ENCODE assay signal across 10 mouse cellular contexts in genomic region chr5:122498046-122498445, GRCm38 (mm10). TPM values are rescaled to one million over a fixed set of nuclear protein-coding genes. Genes with fewer than 3 reads are reported as not detected.
DNase-seq lines count a peak whose midpoint lies in the region; ATAC-seq and TF ChIP-seq lines count a peak whose summit lies in the region.
"Had no signal": no experiment of that assay in that cellular context is flagged by ENCODE, and none has a peak within 500 bp of the region (broad histone marks: within the 10 kb centered on the region; RNA-seq: fewer than 3 reads in every experiment).

No protein-coding gene starts in this region.

- no peaks in the 10 kb centered on the region for H3K9me3 ChIP-seq in forebrain, postnatal 0 days (ENCODE audit: low read length)
- no peaks in the 10 kb centered on the region for H3K9me3 ChIP-seq in forebrain, embryonic 16.5 days (ENCODE audit: control insufficient read depth, low read length)
- no peaks in the 10 kb centered on the region for H3K9me3 ChIP-seq in liver, embryonic 11.5 days (ENCODE audit: control insufficient read depth, low read length)
- no peaks in the 10 kb centered on the region for H3K9me3 ChIP-seq in liver, postnatal 0 days (ENCODE audit: low read length)
- no peaks in the 10 kb centered on the region for H3K9me3 ChIP-seq in hindbrain, embryonic 14.5 days (ENCODE audit: control insufficient read depth, low read length)
- no peaks in the 10 kb centered on the region for H3K9me3 ChIP-seq in neural tube, embryonic 14.5 days (ENCODE audit: control insufficient read depth, low read length)

- peaks cover 17% of the 10 kb centered on the region for H3K4me1 ChIP-seq in forebrain, postnatal 0 days (ENCODE audit: insufficient read depth)
- H3K4me1 ChIP-seq in forebrain, embryonic 16.5 days (replicated peaks; ENCODE audit: control insufficient read depth, insufficient read depth, low read length): peaks cover 25% of the 10 kb centered on the region
- H3K4me1 ChIP-seq in liver, embryonic 11.5 days (replicated peaks; ENCODE audit: control insufficient read depth, insufficient read depth, low read length): peaks cover 23% of the 10 kb centered on the region
- H3K4me1 ChIP-seq in liver, postnatal 0 days (ENCODE audit: insufficient read depth): peaks cover 21% of the 10 kb centered on the region
- H3K4me1 ChIP-seq in hindbrain, embryonic 14.5 days (replicated peaks; ENCODE audit: control insufficient read depth, insufficient read depth, low read length): peaks cover 27% of the 10 kb centered on the region
- peaks cover 32% of the 10 kb centered on the region for H3K4me1 ChIP-seq in neural tube, embryonic 14.5 days (ENCODE audit: control insufficient read depth, insufficient read depth, low read length)

- peaks cover 21% of the 10 kb centered on the region for H3K36me3 ChIP-seq in forebrain, postnatal 0 days (ENCODE audit: insufficient read depth)
- H3K36me3 ChIP-seq in forebrain, embryonic 16.5 days (ENCODE audit: control insufficient read depth, insufficient read depth): peaks cover 1% of the 10 kb centered on the region; the same call in 1 of the 2 replicates
- peaks cover 28% of the 10 kb centered on the region for H3K36me3 ChIP-seq in liver, embryonic 11.5 days (ENCODE audit: control insufficient read depth, insufficient read depth, low read length)
- H3K36me3 ChIP-seq in liver, postnatal 0 days (replicated peaks; ENCODE audit: insufficient read depth, low read length): peaks cover 41% of the 10 kb centered on the region
- H3K36me3 ChIP-seq in hindbrain, embryonic 14.5 days (replicated peaks; ENCODE audit: control insufficient read depth, insufficient read depth): peaks cover 51% of the 10 kb centered on the region
- H3K36me3 ChIP-seq in neural tube, embryonic 14.5 days (ENCODE audit: control insufficient read depth, insufficient read depth, low read length): peaks cover 21% of the 10 kb centered on the region

- 0 out of 2 replicates have a peak overlapping the region, but pooled peaks have one; percentile 4 for H3K9ac ChIP-seq in forebrain, postnatal 0 days
- no peak overlapping the region for H3K9ac ChIP-seq in forebrain, embryonic 16.5 days (replicated peaks; ENCODE audit: low read depth, low read length)
- H3K9ac ChIP-seq in liver, embryonic 11.5 days (ENCODE audit: low read depth, low read length): no peak overlapping the region
- H3K9ac ChIP-seq in liver, postnatal 0 days (replicated peaks): no peak overlapping the region
- H3K9ac ChIP-seq in hindbrain, embryonic 14.5 days: 0 out of 2 replicates have a peak overlapping the region, but pooled peaks have one; percentile 12
- no peak overlapping the region for H3K9ac ChIP-seq in neural tube, embryonic 14.5 days (replicated peaks; ENCODE audit: low read depth, low read length)

- peak overlapping the region; percentile 15; the same call in 1 of the 2 replicates for H3K4me2 ChIP-seq in forebrain, postnatal 0 days (ENCODE audit: low read depth)
- H3K4me2 ChIP-seq in forebrain, embryonic 16.5 days (ENCODE audit: low read length): no peak overlapping the region
- H3K4me2 ChIP-seq in liver, embryonic 11.5 days: 0 out of 2 replicates have a peak overlapping the region, but pooled peaks have one; percentile 3
- no peak overlapping the region; the same call in 1 of the 2 replicates for H3K4me2 ChIP-seq in liver, postnatal 0 days (ENCODE audit: low read depth, low read length)
- peak overlapping the region; percentile 6 for H3K4me2 ChIP-seq in hindbrain, embryonic 14.5 days (replicated peaks)
- peak overlapping the region; percentile 12; the same call in 1 of the 2 replicates for H3K4me2 ChIP-seq in neural tube, embryonic 14.5 days (ENCODE audit: low read depth, low read length)

- no peak for TF ChIP-seq EP300 in liver, postnatal 0 days (IDR thresholded peaks at IDR 0.05; ENCODE audit: low read depth)

- DNase-seq in forebrain, postnatal 0 days: no peak
- no peak for DNase-seq in liver, embryonic 11.5 days (ENCODE audit: low spot score)
- no peak for DNase-seq in liver, postnatal 0 days
- DNase-seq in hindbrain, embryonic 14.5 days (ENCODE audit: low spot score): no peak
- no peak for DNase-seq in adrenal gland, adult 18-20 months (ENCODE audit: low spot score in 2 of 2)
- DNase-seq in layer of hippocampus, adult 8-10 months (ENCODE audit: low spot score in 2 of 2): no peak
- DNase-seq: cerebellum, postnatal 14 days had no signal

- H3K27me3 ChIP-seq in forebrain, postnatal 0 days (ENCODE audit: insufficient read depth, low read length): no peaks in the 10 kb centered on the region
- no peaks in the 10 kb centered on the region for H3K27me3 ChIP-seq in forebrain, embryonic 16.5 days (replicated peaks; ENCODE audit: control insufficient read depth, insufficient read depth, low read length)
- no peaks in the 10 kb centered on the region for H3K27me3 ChIP-seq in liver, embryonic 11.5 days (replicated peaks; ENCODE audit: control insufficient read depth, insufficient read depth, low read length)
- H3K27me3 ChIP-seq in liver, postnatal 0 days (ENCODE audit: insufficient read depth, low read length): no peaks in the 10 kb centered on the region
- H3K27me3 ChIP-seq in hindbrain, embryonic 14.5 days (ENCODE audit: control insufficient read depth, insufficient read depth, low read length): no peaks in the 10 kb centered on the region
- peaks cover 2% of the 10 kb centered on the region; the same call in 1 of the 2 replicates for H3K27me3 ChIP-seq in neural tube, embryonic 14.5 days (ENCODE audit: control insufficient read depth, insufficient read depth, low read length)

- no peak for ATAC-seq in forebrain, postnatal 0 days
- ATAC-seq in forebrain, embryonic 16.5 days: no peak
- ATAC-seq in liver, embryonic 11.5 days (replicated peaks; ENCODE audit: low FRiP score): no peak
- no peak for ATAC-seq in liver, postnatal 0 days
- ATAC-seq in hindbrain, embryonic 14.5 days (ENCODE audit: low FRiP score): no peak
- no peak for ATAC-seq in neural tube, embryonic 14.5 days (ENCODE audit: low read depth)
- ATAC-seq: activated CD4-positive, CD25-positive, alpha-beta regulatory T cell, adult 4 months had no signal

- H3K27ac ChIP-seq in forebrain, postnatal 0 days (ENCODE audit: low read depth, low read length): no peak overlapping the region
- no peak overlapping the region for H3K27ac ChIP-seq in forebrain, embryonic 16.5 days (ENCODE audit: low read length)
- H3K27ac ChIP-seq in liver, embryonic 11.5 days (ENCODE audit: low read depth, low read length): no peak overlapping the region
- H3K27ac ChIP-seq in liver, postnatal 0 days (ENCODE audit: low read depth): no peak overlapping the region
- H3K27ac ChIP-seq in hindbrain, embryonic 14.5 days: no peak overlapping the region
- no peak overlapping the region for H3K27ac ChIP-seq in neural tube, embryonic 14.5 days (ENCODE audit: low read depth, low read length)

- no peak for TF ChIP-seq CTCF in forebrain, postnatal 0 days (IDR thresholded peaks at IDR 0.05; ENCODE audit: low read depth)
- TF ChIP-seq CTCF in liver, postnatal 0 days (IDR thresholded peaks at IDR 0.05; ENCODE audit: low read depth): no peak

- 48% methylated on average over 2 of the region's 2 CpGs for WGBS in forebrain, postnatal 0 days
- 68% methylated on average over 2 of the region's 2 CpGs for WGBS in forebrain, embryonic 16.5 days
- WGBS in liver, embryonic 11.5 days: 65% methylated on average over 2 of the region's 2 CpGs
- WGBS in liver, postnatal 0 days (ENCODE audit: insufficient replicate concordance): 58% methylated on average over 2 of the region's 2 CpGs
- 59% methylated on average over 2 of the region's 2 CpGs for WGBS in hindbrain, embryonic 14.5 days
- WGBS in neural tube, embryonic 14.5 days: 61% methylated on average over 2 of the region's 2 CpGs

- H3K4me3 ChIP-seq in forebrain, postnatal 0 days (ENCODE audit: low read depth, low read length): no peak overlapping the region
- no peak overlapping the region for H3K4me3 ChIP-seq in forebrain, embryonic 16.5 days (replicated peaks; ENCODE audit: low read length)
- H3K4me3 ChIP-seq in liver, embryonic 11.5 days (ENCODE audit: low read depth, low read length): no peak overlapping the region
- no peak overlapping the region for H3K4me3 ChIP-seq in liver, postnatal 0 days (ENCODE audit: low read depth, low read length)
- no peak overlapping the region for H3K4me3 ChIP-seq in hindbrain, embryonic 14.5 days (replicated peaks; ENCODE audit: low read length)
- no peak overlapping the region for H3K4me3 ChIP-seq in neural tube, embryonic 14.5 days (ENCODE audit: low read depth, low read length)

RNA-seq across cellular contexts. Expression of gene Atp2a2, which starts 4.0 kb away (rescaled TPM):
- total RNA-seq in forebrain, postnatal 0 days (2014; rRNA removed): 143 and 178 TPM in 2 replicates
- polyA plus RNA-seq in forebrain, postnatal 0 days (2015; fragmentation: Nextera tagmentation; extraction: Ambion mirVana): 28.8 and 37.2 TPM in 2 replicates
- polyA plus RNA-seq in forebrain, embryonic 16.5 days (2015; fragmentation: Nextera tagmentation; extraction: Ambion mirVana): 39.6 and 42.8 TPM in 2 replicates
- polyA plus RNA-seq in liver, embryonic 11.5 days (2014; fragmentation: Nextera tagmentation; extraction: Ambion mirVana): 45.2 and 46.8 TPM in 2 replicates
- polyA plus RNA-seq in liver, postnatal 0 days (2015; fragmentation: Nextera tagmentation; extraction: Ambion mirVana): 13.5 and 14.8 TPM in 2 replicates
- polyA plus RNA-seq in hindbrain, embryonic 14.5 days (2014; fragmentation: Nextera tagmentation; extraction: Ambion mirVana): 74.1 and 74.7 TPM in 2 replicates
- 76.3 and 78.4 TPM in 2 replicates for polyA plus RNA-seq in neural tube, embryonic 14.5 days (2014; fragmentation: Nextera tagmentation; extraction: Ambion mirVana)
- total RNA-seq in adrenal gland, adult 18-20 months (2021): 100 to 1,000 TPM; 198 to 199 TPM
- total RNA-seq in layer of hippocampus, adult 8-10 months (2022): 100 to 1,000 TPM; 558 to 681 (median 612) TPM

Comparison
In these comparisons a context has a peak if more than half of its experiments do, and no peak if none do; other contexts are left out.
1. H3K4me2 ChIP-seq: peak in forebrain, postnatal 0 days (single experiment), liver, embryonic 11.5 days (single experiment), hindbrain, embryonic 14.5 days (single experiment) and neural tube, embryonic 14.5 days (single experiment); none in forebrain, embryonic 16.5 days (single experiment) and liver, postnatal 0 days (single experiment).
2. H3K9ac ChIP-seq: peak in forebrain, postnatal 0 days (single experiment) and hindbrain, embryonic 14.5 days (single experiment); none in forebrain, embryonic 16.5 days (single experiment), liver, embryonic 11.5 days (single experiment), liver, postnatal 0 days (single experiment) and neural tube, embryonic 14.5 days (single experiment).